Mouse (Mus musculus): ENCODE measurements around the gene Syt17. TPM values are rescaled to one million over a fixed set of nuclear protein-coding genes. Genes with fewer than 3 reads are reported as not detected.

Syt17 gene
- polyA plus RNA-seq, 1 experiment from 2014 or later, result 1.6 TPM

- Histone ChIP-seq H3K27ac (replicated peaks in 1 of 2; ENCODE audit: control insufficient read depth in 1 of 2, insufficient read depth in 1 of 2, low read depth in 2 of 2, low read length in 2 of 2) (no peak overlapping the region), H3K9ac (ENCODE audit: low read length) (no peak overlapping the region), H3K36me3 (ENCODE audit: control insufficient read depth, insufficient read depth, low read length) (no peaks in the 10 kb centered on the region), H3K9me3 (ENCODE audit: control insufficient read depth, low read length) (no peaks in the 10 kb centered on the region), H3K4me3 (ENCODE audit: control insufficient read depth in 1 of 2, insufficient read depth in 1 of 2, low read depth in 1 of 2, low read length in 2 of 2) (no peak overlapping the region), H3K4me1 (ENCODE audit: control insufficient read depth in 2 of 2, insufficient read depth in 2 of 2, low read length in 2 of 2) (no peaks in the 10 kb centered on the region; a peak in 1 of 4 replicates), H3K27me3 (ENCODE audit: control insufficient read depth, insufficient read depth, low read length) (no peaks in the 10 kb centered on the region), H3K4me2 (ENCODE audit: low read length) (no peak overlapping the region)
- WGBS, result 59% methylated on average over 3 of the region's 3 CpGs
- no peak for ATAC-seq (ENCODE audit: insufficient number of reproducible peaks, insufficient read depth, low FRiP score, low read depth)
Observed at GRCm38 (mm10) chr7:118365902-118366301, 82.1 kb downstream of the Syt17 start.

- Histone ChIP-seq H3K9me3 (ENCODE audit: control insufficient read depth, low read length) (no peaks in the 10 kb centered on the region), H3K9ac (ENCODE audit: low read length) (no peak overlapping the region), H3K36me3 (ENCODE audit: control insufficient read depth, insufficient read depth, low read length) (no peaks in the 10 kb centered on the region), H3K27ac (replicated peaks in 1 of 2; ENCODE audit: control insufficient read depth in 1 of 2, insufficient read depth in 1 of 2, low read depth in 2 of 2, low read length in 2 of 2) (no peak overlapping the region), H3K27me3 (ENCODE audit: control insufficient read depth, insufficient read depth, low read length) (no peaks in the 10 kb centered on the region), H3K4me1 (ENCODE audit: control insufficient read depth in 2 of 2, insufficient read depth in 2 of 2, low read length in 2 of 2) (no peaks in the 10 kb centered on the region; a peak in 1 of 4 replicates), H3K4me2 (ENCODE audit: low read length) (no peak overlapping the region), H3K4me3 (ENCODE audit: control insufficient read depth in 1 of 2, insufficient read depth in 1 of 2, low read depth in 1 of 2, low read length in 2 of 2) (no peak overlapping the region)
- 46% methylated on average over 6 of the region's 6 CpGs for WGBS
- no peak for ATAC-seq (ENCODE audit: insufficient number of reproducible peaks, insufficient read depth, low FRiP score, low read depth)
Observed at GRCm38 (mm10) chr7:118365251-118365650, 82.8 kb downstream of the Syt17 start.

- Histone ChIP-seq H3K27ac (replicated peaks in 1 of 2; ENCODE audit: control insufficient read depth in 1 of 2, insufficient read depth in 1 of 2, low read depth in 2 of 2, low read length in 2 of 2) (no peak overlapping the region), H3K9me3 (ENCODE audit: control insufficient read depth, low read length) (no peaks in the 10 kb centered on the region), H3K4me3 (ENCODE audit: control insufficient read depth in 1 of 2, insufficient read depth in 1 of 2, low read depth in 1 of 2, low read length in 2 of 2) (no peak overlapping the region), H3K27me3 (ENCODE audit: control insufficient read depth, insufficient read depth, low read length) (no peaks in the 10 kb centered on the region), H3K4me2 (ENCODE audit: low read length) (no peak overlapping the region), H3K9ac (ENCODE audit: low read length) (no peak overlapping the region), H3K4me1 (ENCODE audit: control insufficient read depth in 2 of 2, insufficient read depth in 2 of 2, low read length in 2 of 2) (no peaks in the 10 kb centered on the region; a peak in 1 of 4 replicates), H3K36me3 (ENCODE audit: control insufficient read depth, insufficient read depth, low read length) (no peaks in the 10 kb centered on the region)
- no peak for ATAC-seq (ENCODE audit: insufficient number of reproducible peaks, insufficient read depth, low FRiP score, low read depth)
- whole genome bisulfite sequencing, result 28% methylated on average over 7 of the region's 7 CpGs
Observed at GRCm38 (mm10) chr7:118364353-118365007, 83.5 kb downstream of the Syt17 start.

GRCm38 (mm10) chr7:118363587-118364233 is 84.3 kb downstream of the Syt17 start:
- no peaks in the 10 kb centered on the region; a peak in 1 of 4 replicates for H3K4me1 ChIP-seq (ENCODE audit: control insufficient read depth in 2 of 2, insufficient read depth in 2 of 2, low read length in 2 of 2)
- H3K9ac ChIP-seq (ENCODE audit: low read length), result no peak overlapping the region
- H3K27ac ChIP-seq (replicated peaks in 1 of 2; ENCODE audit: control insufficient read depth in 1 of 2, insufficient read depth in 1 of 2, low read depth in 2 of 2, low read length in 2 of 2), result no peak overlapping the region
- no peak for ATAC-seq (ENCODE audit: insufficient number of reproducible peaks, insufficient read depth, low FRiP score, low read depth)
- no peak overlapping the region for H3K4me3 ChIP-seq (ENCODE audit: control insufficient read depth in 1 of 2, insufficient read depth in 1 of 2, low read depth in 1 of 2, low read length in 2 of 2)
- no peaks in the 10 kb centered on the region for H3K36me3 ChIP-seq (ENCODE audit: control insufficient read depth, insufficient read depth, low read length)
- H3K4me2 ChIP-seq (ENCODE audit: low read length), result no peak overlapping the region
- H3K27me3 ChIP-seq (ENCODE audit: control insufficient read depth, insufficient read depth, low read length), result no peaks in the 10 kb centered on the region
- WGBS, result 79% methylated on average over 6 of the region's 6 CpGs
- no peaks in the 10 kb centered on the region for H3K9me3 ChIP-seq (ENCODE audit: control insufficient read depth, low read length)

GRCm38 (mm10) chr7:118362931-118363330 is 85.1 kb downstream of the Syt17 start:
- 82% methylated on average over 1 of the region's 1 CpGs for WGBS
- Histone ChIP-seq H3K4me3 (ENCODE audit: control insufficient read depth in 1 of 2, insufficient read depth in 1 of 2, low read depth in 1 of 2, low read length in 2 of 2) (no peak overlapping the region), H3K27ac (replicated peaks in 1 of 2; ENCODE audit: control insufficient read depth in 1 of 2, insufficient read depth in 1 of 2, low read depth in 2 of 2, low read length in 2 of 2) (no peak overlapping the region), H3K36me3 (ENCODE audit: control insufficient read depth, insufficient read depth, low read length) (no peaks in the 10 kb centered on the region), H3K9me3 (ENCODE audit: control insufficient read depth, low read length) (no peaks in the 10 kb centered on the region), H3K4me1 (ENCODE audit: control insufficient read depth in 2 of 2, insufficient read depth in 2 of 2, low read length in 2 of 2) (no peaks in the 10 kb centered on the region; a peak in 1 of 4 replicates), H3K27me3 (ENCODE audit: control insufficient read depth, insufficient read depth, low read length) (no peaks in the 10 kb centered on the region), H3K4me2 (ENCODE audit: low read length) (no peak overlapping the region), H3K9ac (ENCODE audit: low read length) (no peak overlapping the region)
- ATAC-seq (ENCODE audit: insufficient number of reproducible peaks, insufficient read depth, low FRiP score, low read depth), result no peak

- no peaks in the 10 kb centered on the region; a peak in 1 of 4 replicates for H3K4me1 ChIP-seq (ENCODE audit: control insufficient read depth in 2 of 2, insufficient read depth in 2 of 2, low read length in 2 of 2)
- H3K36me3 ChIP-seq (ENCODE audit: control insufficient read depth, insufficient read depth, low read length), result no peaks in the 10 kb centered on the region
- H3K4me2 ChIP-seq (ENCODE audit: low read length), result no peak overlapping the region
- no peaks in the 10 kb centered on the region for H3K9me3 ChIP-seq (ENCODE audit: control insufficient read depth, low read length)
- H3K27ac ChIP-seq (replicated peaks in 1 of 2; ENCODE audit: control insufficient read depth in 1 of 2, insufficient read depth in 1 of 2, low read depth in 2 of 2, low read length in 2 of 2), result no peak overlapping the region
- no peak for ATAC-seq (ENCODE audit: insufficient number of reproducible peaks, insufficient read depth, low FRiP score, low read depth)
- no peak overlapping the region for H3K9ac ChIP-seq (ENCODE audit: low read length)
- no peak overlapping the region for H3K4me3 ChIP-seq (ENCODE audit: control insufficient read depth in 1 of 2, insufficient read depth in 1 of 2, low read depth in 1 of 2, low read length in 2 of 2)
- H3K27me3 ChIP-seq (ENCODE audit: control insufficient read depth, insufficient read depth, low read length), result no peaks in the 10 kb centered on the region
- WGBS, result 33% methylated on average over 3 of the region's 3 CpGs
Observed at GRCm38 (mm10) chr7:118362258-118362657, 85.8 kb downstream of the Syt17 start.

- no peak overlapping the region for H3K9ac ChIP-seq (ENCODE audit: low read length)
- ATAC-seq (ENCODE audit: insufficient number of reproducible peaks, insufficient read depth, low FRiP score, low read depth), result no peak
- WGBS, result 58% methylated on average over 3 of the region's 3 CpGs
- no peaks in the 10 kb centered on the region for H3K9me3 ChIP-seq (ENCODE audit: control insufficient read depth, low read length)
- H3K27me3 ChIP-seq (ENCODE audit: control insufficient read depth, insufficient read depth, low read length), result no peaks in the 10 kb centered on the region
- H3K27ac ChIP-seq (replicated peaks in 1 of 2; ENCODE audit: control insufficient read depth in 1 of 2, insufficient read depth in 1 of 2, low read depth in 2 of 2, low read length in 2 of 2), result no peak overlapping the region
- H3K4me2 ChIP-seq (ENCODE audit: low read length), result no peak overlapping the region
- no peak overlapping the region for H3K4me3 ChIP-seq (ENCODE audit: control insufficient read depth in 1 of 2, insufficient read depth in 1 of 2, low read depth in 1 of 2, low read length in 2 of 2)
- H3K36me3 ChIP-seq (ENCODE audit: control insufficient read depth, insufficient read depth, low read length), result no peaks in the 10 kb centered on the region
- H3K4me1 ChIP-seq (ENCODE audit: control insufficient read depth in 2 of 2, insufficient read depth in 2 of 2, low read length in 2 of 2), result no peaks in the 10 kb centered on the region
Observed at GRCm38 (mm10) chr7:118358977-118359376, 89.0 kb downstream of the Syt17 start.
